Mouse (Mus musculus) heart, adult 8-10 months (tissue): ENCODE measurements at regions not wholly inside any gene's neighbourhood (a gene's known extent, or its start where the extent isn't known, plus 50 kb on each side); places are given as distances from the start of the nearest gene placed in this dataset. TPM values are rescaled to one million over a fixed set of nuclear protein-coding genes. Genes with fewer than 3 reads are reported as not detected.

Experiments used
- DNase-seq: peaks from one replicate; pipeline ENCODE4 v3.0.0; 2022; ENCODE audit warnings: low spot score
- microRNA-seq: library from miRNA; unstranded; fragments of <30 nt; microRNA quantifications from one replicate; pipeline ENCODE4 v1.2.0, GENCODE M21; 2022

DNA sequence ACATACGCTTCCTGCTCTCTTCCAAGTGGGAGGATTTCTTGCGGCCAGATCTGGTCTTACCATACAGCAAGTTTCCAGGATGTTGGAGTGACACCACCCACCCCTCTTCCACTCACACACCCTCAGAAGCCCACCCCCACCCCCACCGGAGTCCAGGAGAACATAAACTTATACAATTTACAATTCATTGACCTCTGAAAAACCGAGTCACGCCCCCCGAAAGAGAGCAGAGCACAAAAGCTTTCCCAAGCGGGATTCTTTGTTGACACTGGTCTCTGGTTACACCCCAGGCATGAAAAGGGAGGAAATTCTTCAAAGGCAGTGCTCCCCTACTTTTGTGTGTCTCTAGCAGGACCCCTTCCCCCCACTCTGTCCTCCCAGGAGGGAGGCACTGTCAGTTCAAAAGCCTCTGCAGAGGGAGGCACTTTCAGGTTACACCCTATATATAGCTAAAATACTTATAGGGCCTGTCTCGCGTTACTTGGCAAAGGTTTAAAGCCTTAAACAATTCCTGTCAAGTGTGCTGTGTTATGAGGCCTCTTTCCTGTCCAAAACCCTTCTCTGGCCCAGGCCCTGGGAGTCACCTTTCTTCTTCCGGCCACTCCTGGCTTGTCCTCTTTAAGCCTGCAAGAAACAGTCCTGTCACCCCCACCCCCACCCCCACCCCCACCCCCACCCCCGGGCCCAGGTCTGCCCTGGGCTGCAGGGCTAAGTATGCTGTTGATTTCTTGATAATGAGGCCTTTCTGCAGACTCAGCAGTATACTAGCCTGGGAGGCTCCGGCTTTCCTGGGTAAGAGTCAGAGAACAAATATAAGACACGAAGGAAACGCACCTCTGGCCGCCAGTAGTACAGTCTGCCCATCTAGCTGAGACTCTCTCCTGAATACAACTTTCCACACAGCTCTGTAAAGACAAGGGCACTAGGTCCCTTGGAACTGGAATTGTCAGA is 63.6 kb upstream of the Klf3 start:
- peak; percentile 14 for DNase-seq

DNA sequence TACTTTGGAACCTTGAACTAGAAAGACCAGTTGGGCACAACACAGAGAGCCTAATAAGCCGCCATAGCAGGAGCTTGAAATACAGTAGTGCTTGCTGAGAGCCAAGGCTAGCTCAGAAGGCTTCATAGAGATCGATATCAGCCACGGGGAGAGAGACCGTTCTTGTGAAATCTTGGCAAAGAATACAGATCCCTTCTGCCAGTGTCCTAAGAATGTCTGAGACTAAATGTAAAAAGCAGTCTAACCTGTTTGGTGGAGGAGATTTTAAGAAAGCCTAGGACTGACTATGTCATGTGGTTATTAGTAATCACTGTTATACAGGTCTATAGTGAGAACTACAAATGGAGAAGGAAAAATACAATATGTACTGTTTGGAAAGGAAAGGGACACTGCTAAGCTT is 59.1 kb upstream of the Klf3 start:
- no peak for DNase-seq

DNA sequence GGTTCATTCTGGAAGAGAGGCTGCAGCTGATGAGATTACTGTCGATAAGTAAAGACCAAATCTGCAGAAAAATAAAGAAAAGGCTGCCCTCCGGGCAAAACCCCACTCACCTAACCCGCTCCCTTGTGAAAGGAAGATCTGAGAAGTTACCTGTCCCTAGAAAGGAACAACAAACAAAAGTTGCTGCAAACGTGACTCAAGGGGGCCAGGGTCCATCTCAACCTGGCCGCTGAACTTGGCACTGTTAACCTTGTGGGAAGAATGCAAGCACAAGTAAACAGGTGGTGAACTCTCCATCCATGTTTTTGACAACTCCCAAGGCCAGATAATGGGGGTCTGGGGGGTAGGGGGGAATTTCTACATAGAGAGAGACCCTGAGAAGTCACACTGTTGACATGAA is 58.7 kb upstream of the Klf3 start:
- no peak for DNase-seq

DNA sequence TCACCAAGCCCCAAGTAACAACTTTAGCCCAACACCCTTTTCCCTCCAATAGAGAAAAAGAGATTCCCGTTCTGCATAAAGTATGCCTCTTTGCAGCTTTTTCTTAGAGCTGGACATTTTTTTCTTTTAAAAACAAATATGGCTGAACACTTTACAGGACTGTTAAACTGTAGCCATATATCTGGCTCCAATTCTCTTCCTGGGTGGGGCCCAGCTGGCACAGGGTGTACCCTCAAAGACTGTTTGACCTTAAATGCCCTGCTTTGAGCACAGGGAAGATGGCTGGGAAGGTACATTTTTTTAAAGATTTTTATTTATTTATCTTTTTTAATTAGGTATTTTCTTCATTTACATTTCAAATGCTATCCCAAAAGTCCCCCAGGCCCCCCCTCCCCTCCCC is 55.7 kb upstream of the Klf3 start:
- no peak for DNase-seq

DNA sequence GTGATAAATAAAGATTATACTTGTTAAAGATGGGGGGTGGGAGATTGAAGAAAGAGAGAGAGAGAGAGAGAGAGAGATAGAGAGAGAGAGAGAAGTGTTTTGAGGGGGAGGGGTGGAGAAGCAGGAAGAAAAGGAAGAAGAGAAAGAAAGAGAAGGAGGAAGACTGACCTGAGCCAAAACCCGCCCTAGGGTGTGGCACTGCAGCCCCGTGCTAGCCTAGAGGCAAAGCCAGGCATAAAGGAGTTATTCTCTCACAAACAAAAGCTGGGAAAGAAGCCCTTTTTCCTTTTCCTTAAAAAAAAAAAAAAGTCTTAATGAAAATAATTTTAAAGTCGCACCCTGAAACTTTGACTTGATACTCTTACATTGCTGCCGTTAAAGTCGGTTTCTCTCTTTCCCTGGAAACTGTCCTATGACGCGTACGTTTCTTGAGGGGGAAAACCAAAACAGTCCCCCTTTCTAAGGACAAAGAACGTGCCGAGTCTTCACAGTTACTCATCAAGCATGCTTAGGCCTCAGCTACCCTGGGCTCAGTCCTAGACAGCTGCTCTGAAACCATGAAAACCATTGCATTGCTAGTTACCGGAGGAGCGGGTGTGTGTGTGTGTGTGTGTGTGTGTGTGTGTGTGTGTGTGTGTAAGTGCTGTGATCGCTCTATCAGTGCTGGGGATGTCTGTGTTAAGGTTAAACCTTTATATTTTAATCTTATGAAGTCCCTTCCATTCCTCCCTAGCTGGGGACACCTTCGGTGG is 53.6 kb upstream of the Klf3 start:
- DNase-seq, result no peak

DNA sequence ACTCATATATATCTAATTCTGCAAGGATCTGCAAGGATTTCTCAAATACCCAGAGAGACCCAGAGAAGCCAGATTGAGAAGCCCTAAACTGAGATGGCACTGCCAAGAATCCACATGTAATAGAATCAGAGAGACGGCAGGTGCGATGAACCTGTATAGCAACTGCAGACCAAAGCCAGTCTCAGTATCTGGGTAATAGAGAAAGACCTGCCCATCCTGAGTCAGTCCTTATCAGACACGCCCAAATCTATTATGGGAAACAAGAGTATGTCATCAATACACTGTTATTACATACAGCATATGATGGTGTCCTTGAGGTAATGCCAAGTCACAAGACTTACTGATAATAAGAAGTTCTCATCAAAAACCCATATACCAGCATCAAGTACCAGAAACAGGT is 52.8 kb upstream of the Klf3 start:
- no peak for DNase-seq

DNA sequence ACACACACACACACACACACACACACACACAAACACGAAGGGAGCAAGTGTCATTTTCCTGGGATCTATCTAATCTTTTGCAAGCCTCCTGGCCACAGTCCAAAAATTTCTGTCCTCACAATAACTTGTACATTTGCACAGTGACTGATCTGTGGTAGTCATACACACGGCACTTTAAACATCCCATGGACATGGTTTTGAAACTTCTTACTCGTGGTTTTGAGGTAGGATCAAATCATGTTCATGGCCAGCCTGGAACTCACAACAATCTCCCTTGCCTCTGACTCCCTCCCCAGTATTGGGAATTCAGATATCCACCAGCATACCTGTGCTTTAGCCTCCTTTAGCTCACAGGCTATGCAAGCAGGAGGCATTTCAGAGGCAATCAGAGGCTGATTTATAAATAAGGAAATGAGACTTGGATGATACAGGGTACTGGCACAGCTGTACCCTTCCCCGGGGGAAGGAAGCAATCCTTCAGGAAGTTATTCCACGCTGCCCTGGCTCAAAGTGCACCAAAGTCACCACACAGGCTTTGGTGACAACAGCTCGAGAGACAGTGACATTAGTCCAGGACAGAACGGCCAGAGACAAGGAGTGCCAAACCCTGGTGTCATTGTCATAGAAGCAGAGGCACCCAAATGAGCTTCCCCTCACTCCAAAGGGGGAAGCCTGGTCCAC is 52.1 kb upstream of the Klf3 start:
- DNase-seq, result no peak

DNA sequence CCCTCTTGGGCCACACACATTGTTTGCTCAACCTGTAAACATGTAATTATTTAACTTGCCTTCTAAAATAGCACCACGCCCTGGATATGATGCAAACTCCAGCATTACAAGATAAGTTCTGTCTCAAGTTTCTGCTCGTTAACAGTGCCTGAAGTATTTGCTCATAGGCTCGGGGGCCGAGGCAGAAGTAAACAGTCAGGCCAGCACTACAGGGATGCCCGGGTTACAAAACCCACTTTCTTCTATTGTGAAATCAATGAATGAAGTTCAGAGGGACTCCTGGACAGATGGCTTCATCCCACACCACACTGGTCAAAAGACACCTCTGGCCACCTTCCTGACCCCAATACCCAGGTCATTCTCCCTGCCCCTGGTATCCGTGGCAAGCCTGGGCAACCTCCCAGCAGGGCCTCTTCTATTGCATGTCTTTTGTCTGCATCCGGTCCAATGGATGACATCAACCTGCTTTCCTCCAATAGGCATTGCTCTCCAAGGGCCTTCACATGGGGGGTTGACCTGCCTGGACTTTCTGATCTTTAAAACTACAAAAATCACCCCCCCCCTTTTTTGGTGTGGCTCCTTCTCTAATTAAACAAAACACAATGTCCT is 49.9 kb upstream of the Klf3 start:
- DNase-seq, result no peak

Small RNA genes lying in the stretch of these regions (microRNA-seq; reads per million reads assigned to microRNA genes)
- not detected for gene Gm25306
